Mouse (Mus musculus) gastrocnemius, postnatal 36 days (tissue): Measurements from ENCODE around the gene Mycl. TPM values are rescaled to one million over a fixed set of nuclear protein-coding genes. Genes with fewer than 3 reads are reported as not detected.
"Not testable (repeated sequence)": the region's sequence is repeated elsewhere in the genome, so short reads cannot be mapped to it uniquely, and the experiment has no call there.

ENCODE experiments used
- DNase-seq, 2 experiments: peaks; one replicate each; pipeline ENCODE4 v3.0.0; 2022
- intact Hi-C: fragments of 180-260 bp; cut with DNase I; formaldehyde crosslinking; loops from one replicate; pipeline ENCODE4 v1.15.1; 2025
- total RNA-seq, 2 experiments: library from RNA; stranded (reverse); gene quantifications; 2 replicates each; pipeline ENCODE4 v1.2.3; 2021

Mycl gene
- total RNA-seq, 2 experiments from 2014 or later, result 0.41 to 0.52 TPM

GRCm38 (mm10) chr4:122979826-122980225, 15.6 kb upstream of the Mycl start:
- DNase-seq, result no peak
- intact Hi-C loops, result loop anchor here (5.0 to 10.0 kb wide), 3 partner anchors 33 to 175 kb away; no protein-coding TSS in a partner anchor

- intact Hi-C loops, result loop anchor here (5.0 to 10.0 kb wide), 3 partner anchors 33 to 176 kb away; no protein-coding TSS in a partner anchor
- DNase-seq, result no peak
These were observed 14.8 kb upstream of the Mycl start for GRCm38 (mm10) chr4:122980684-122981083.

DNA sequence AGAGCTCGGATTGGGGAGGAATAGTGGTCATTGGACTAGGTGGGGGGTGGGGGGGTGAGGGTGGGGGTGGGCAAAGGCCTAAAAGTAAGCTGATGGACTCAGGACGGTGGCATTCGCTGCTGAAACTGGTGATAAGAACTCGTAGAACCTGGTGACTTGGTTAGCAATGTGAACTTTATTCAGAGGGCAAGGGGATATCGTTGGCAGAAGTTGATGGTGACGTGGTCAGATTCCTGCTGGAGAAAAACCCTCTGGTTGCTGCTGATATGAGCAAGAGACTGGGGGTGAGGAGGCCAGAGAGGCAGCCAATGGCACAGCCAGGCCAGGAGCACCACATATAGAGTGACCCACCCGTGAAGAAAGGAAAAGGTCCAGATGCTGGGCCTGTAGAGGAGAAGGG, 14.2 kb upstream of the Mycl start:
- intact Hi-C loops, result loop anchor here (5.0 to 10.0 kb wide), 3 partner anchors 34 to 176 kb away; no protein-coding TSS in a partner anchor
- DNase-seq, result no peak

DNA sequence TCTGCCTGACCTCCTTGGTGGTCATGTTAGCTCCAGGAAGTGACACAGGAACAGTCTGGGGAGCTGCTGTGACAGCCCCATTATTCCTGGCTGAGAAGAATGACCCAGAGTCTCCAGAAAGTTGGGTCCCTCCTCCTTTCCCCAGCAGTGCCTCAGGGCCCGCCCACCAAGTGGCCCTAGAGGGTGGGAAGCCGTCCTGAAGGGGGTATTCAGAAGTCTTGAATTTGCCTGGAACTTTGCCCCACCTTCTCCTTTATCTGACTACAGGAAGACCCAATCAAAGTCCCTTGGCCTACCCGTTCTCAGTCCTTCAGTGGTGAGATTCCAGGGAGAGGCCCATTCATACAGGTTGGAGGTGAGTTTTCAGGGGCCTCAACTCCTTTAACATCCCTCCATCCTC, 13.5 kb upstream of the Mycl start:
- no peak for DNase-seq
- intact Hi-C loops, result loop anchor here (5.0 to 10.0 kb wide), 3 partner anchors 35 to 177 kb away; no protein-coding TSS in a partner anchor

- no peak for DNase-seq
- intact Hi-C loops, result loop anchor here (5.0 to 10.0 kb wide), 3 partner anchors 35 to 178 kb away; no protein-coding TSS in a partner anchor
These were observed 12.9 kb upstream of the Mycl start for GRCm38 (mm10) chr4:122982537-122982936.

- DNase-seq, result no peak
- intact Hi-C loops, result loop anchor here (5.0 to 10.0 kb wide), 3 partner anchors 36 to 179 kb away; no protein-coding TSS in a partner anchor
These were observed 11.8 kb upstream of the Mycl start for GRCm38 (mm10) chr4:122983486-122984261.

- no peak for DNase-seq
- intact Hi-C loops, result loop anchor here (1.0 to 10.0 kb wide), 2 partner anchors 75 to 180 kb away; no protein-coding TSS in a partner anchor
These were observed 10.3 kb upstream of the Mycl start for GRCm38 (mm10) chr4:122985110-122985509.

DNA sequence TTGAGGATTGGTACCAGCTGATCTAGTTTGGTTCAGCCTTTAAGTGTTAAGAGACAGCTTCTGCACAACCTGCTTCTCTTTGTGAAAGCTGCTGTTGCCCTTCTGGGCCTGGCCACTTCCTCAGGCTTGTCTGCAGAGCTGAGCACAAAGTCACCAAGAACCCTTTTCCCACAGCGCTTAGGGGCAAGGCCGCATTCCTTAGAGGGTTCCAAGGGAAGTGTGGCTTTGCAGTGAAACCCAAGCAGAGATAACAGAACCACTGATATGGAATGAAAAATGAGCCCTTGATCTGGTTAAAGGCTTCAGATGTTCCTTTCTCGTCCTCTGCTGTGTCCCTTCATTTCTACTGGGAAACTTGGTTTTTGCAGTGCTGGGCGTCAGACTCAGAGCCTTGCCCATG, 8.0 kb upstream of the Mycl start:
- DNase-seq, result no peak
- intact Hi-C loops, result loop anchor here (10.0 kb wide), 1 partner anchor 183 kb away; no protein-coding TSS in a partner anchor

GRCm38 (mm10) chr4:122988004-122988403, 7.4 kb upstream of the Mycl start:
- intact Hi-C loops, result loop anchor here (10.0 kb wide), 1 partner anchor 183 kb away; no protein-coding TSS in a partner anchor
- not testable (repeated sequence) for DNase-seq

DNA sequence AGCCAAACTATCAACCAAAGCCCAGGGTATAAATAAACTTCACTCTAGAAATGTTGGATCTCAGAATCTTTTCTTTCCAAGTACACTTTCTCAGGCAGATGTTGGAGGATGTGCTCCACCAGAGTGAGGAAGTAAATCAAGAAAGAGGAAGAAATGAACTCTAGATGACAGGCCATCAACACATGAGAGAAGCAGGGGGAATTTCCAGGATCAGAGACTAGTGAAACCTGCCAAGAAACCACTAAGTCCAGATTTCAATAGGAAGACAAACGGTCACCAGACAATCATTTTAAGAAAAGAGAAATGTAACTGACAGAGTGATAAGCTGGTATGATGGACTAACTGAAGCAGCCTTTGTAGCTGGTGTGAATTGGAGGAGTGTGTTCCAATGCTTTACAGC, 4.3 kb upstream of the Mycl start:
- no peak for DNase-seq
- intact Hi-C loops, result no loop called here

GRCm38 (mm10) chr4:122992276-122992675, 3.2 kb upstream of the Mycl start:
- no peak for DNase-seq
- intact Hi-C loops, result no loop called here

DNA sequence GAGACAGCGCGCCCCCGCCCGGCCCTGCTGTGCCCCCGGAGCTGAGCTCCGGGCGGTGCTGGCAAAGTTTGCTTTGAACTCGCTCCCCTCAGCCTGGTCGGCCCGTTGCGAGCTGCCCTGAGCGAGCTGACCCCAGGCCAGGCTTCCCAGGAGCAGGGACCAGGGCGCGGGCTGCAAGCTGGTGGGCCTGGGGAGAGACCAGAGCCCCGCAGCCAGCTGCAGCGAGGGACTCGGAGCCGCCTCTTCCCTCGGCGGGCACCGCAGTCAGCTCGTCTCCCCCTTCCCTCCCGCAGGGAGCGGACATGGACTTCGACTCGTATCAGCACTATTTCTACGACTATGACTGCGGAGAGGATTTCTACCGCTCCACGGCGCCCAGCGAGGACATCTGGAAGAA, 767 bp downstream of the Mycl start:
- no peak for DNase-seq
- intact Hi-C loops, result no loop called here

DNA sequence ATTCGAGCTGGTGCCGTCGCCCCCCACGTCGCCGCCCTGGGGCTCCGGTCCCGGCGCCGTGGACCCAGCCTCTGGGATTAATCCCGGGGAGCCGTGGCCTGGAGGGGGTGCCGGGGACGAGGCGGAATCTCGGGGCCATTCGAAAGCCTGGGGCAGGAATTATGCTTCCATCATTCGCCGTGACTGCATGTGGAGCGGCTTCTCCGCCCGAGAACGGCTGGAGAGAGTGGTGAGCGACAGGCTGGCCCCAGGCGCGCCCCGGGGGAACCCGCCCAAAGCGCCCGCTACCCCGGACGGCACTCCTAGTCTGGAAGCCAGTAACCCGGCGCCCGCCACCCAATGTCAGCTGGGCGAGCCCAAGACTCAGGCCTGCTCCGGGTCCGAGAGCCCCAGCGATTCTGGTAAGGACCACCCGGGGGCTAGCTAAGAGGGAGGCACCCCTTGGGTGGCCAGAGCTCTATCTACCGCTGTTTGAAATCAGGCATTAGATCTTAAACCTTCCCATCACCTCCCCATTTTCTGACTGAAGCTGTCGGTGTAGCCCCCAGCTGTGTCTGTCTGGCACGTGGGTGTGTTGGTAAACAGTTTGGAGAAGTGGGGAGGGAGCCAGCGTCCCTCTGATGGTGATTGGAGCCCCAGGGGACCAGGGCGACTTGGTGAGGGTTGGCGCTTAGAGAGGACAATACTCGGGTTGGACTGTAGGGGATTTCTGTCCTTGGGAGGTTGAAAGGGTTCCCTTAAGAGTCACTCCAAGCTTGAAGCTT, 1.3 kb downstream of the Mycl start:
- intact Hi-C loops, result no loop called here
- DNase-seq, result no peak

DNA sequence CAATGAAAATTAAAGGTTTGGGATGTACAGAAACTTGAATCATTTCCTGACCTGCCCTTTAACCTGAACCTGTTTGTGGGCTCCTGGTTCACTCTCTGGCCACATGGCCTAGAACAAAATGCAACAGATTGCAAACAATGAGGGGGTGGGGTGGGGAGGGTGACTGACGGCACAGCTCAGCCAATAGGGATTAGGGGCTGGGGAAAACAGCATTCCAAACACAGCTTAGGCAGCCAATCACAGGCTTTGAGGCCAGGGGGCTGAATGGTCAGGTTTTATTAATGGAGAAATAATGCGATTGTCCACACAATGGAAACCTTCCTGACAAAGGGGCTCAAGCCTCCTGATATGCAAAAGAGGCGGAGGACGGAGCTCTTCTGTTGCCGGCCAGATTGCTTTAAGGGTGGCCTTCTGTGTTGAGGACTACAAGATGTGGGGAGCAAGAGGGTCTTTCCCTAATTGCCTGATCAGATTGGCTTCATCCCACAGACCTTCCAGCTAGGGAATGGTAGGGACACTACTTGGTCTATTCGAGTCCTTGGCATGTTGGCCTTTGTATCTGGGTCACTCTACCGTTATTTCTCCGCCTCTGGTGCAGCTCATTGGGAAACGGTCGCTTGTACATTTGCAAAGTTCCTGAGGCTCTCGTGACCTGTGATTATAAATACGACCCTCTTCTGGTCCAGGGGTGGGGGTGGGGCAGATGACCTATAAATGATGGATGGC, 3.2 kb downstream of the Mycl start:
- intact Hi-C loops, result no loop called here
- DNase-seq, result no peak

DNA sequence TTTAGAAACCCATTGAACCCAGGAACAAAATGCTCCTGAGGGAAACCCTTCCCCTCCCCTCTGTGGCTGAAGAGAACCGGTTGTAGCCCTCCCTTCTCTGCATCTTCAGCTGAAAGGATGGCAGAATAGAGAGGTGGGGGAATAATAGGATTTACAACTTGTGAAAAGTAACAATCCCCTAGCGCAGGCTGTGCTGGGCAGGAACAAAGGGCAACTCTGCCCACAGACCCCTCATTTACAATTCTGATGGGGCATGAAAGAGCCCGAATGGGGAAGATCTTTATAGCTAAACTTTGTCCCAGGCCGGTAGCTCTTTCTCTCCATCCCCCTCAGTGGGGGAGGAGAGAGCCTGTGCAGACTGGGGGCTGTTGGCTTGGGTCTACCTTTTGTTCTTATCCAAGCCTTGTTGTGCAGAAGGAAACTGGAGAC, 3.8 kb downstream of the Mycl start:
- intact Hi-C loops, result no loop called here
- no peak for DNase-seq

- intact Hi-C loops, result no loop called here
- DNase-seq, result no peak
These were observed 4.7 kb downstream of the Mycl start for GRCm38 (mm10) chr4:123000130-123000529.

DNA sequence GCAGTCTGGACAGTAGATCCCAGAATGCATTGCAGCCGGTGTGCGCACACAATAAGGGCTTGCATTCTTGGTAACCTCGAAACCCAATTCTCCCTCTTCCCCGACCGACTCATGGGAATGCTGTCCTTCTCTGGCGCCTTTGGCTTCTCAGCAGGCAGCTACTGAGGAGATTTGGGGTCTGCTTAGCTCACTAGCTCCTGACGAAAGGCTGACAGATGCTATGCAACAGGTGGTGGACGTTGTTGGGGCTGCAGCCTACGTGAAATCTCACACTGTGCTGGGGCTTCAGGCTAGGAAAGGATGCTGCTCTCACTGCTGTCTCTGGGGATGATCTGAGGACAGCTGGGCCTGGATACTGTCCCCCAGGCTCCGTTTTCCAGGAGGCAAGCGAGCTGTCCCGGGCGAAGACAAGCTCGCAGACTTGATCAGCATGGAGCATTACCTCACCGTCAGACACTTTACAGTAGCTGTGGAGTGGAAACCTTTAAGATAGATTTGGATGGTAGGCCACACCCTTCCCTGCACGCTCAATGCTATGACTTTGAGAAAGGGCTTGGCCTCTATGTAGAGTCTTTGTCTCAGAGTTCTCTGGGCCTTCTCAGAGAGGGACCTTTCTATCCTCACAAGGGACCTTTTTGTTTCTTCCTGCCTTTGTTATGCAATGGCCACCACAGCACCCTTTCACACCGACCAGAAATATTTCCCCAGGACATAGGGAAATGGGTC, 5.3 kb downstream of the Mycl start:
- intact Hi-C loops, result no loop called here
- DNase-seq, result no peak

DNA sequence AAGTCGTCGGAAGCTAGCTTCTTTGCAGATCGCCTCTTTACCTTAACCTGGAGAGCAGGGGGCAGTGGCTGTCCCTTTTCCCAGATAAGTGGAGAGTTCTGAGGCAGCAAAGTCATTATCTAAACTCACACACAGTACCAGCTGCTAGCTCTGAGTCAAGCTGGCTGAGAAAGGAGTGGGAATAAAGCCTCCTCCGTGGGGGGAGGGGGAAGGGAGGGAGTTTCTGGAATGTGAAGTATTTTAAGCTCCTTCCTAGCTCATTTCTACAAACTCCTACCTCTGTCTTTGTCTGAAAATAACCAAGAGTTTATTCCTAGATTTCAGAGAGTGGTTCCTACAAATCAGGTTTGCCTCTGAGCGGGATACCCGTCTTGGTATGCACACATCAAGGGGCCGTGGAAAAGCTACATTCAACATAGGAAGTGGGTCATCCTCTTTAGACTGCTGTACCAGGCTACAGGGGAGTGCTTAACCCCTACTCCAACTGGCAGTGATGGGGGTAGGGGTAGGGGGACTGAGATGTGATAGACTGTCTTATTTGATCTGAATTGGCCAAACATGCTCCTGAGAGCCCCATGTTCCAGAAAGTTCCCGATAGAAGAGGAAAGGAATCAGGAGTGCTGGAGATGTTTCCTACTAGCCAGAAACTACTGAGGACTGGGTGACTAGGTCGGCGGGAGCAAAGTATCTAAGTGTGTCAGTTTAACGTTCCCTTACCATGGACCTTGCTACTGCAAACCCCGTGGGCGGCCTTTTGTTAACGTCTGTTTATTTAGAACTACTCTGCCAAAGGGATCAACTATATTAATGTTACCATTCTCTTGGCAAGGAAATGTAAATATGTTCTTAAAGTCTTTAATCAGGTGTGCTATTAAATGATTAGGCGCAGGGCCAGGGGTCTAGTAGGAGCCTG, 9.9 kb downstream of the Mycl start:
- DNase-seq, result no peak
- intact Hi-C loops, result no loop called here

GRCm38 (mm10) chr4:123012501-123012900, 17.0 kb downstream of the Mycl start:
- intact Hi-C loops, result not testable (repeated sequence)

More at GRCm38 (mm10) chr4:123012501-123012900, 17.0 kb downstream of the Mycl start:
- DNase-seq, result not testable (repeated sequence)
